Mouse (Mus musculus): ENCODE data around the gene Rasgrp1.

GRCm38 (mm10) chr2:117357939-117358338 is 15.1 kb upstream of the Rasgrp1 start:
- TF ChIP-seq POLR2A (IDR thresholded peaks at IDR 0.05; ENCODE audit: low read depth, low read length) (no peak), CTCF (conservative IDR thresholded peaks at IDR 0.05 in 1 of 2, IDR thresholded peaks at IDR 0.05 in 1 of 2; ENCODE audit: low read depth in 2 of 2, low read length in 2 of 2) (no peak), BHLHE40 (IDR thresholded peaks at IDR 0.05; ENCODE audit: low read depth, low read length) (no peak), HCFC1 (IDR thresholded peaks at IDR 0.05; ENCODE audit: low read depth, low read length) (no peak), RAD21 (IDR thresholded peaks at IDR 0.05; ENCODE audit: low read depth, low read length) (no peak), NRF1 (IDR thresholded peaks at IDR 0.05; ENCODE audit: low read depth, low read length) (no peak), TCF12 (IDR thresholded peaks at IDR 0.05; ENCODE audit: low read depth, low read length) (no peak), MXI1 (IDR thresholded peaks at IDR 0.05; ENCODE audit: low read depth, low read length) (no peak)
